Mouse (Mus musculus): ENCODE data around the gene Rd3. TPM values are rescaled to one million over a fixed set of nuclear protein-coding genes. Genes with fewer than 3 reads are reported as not detected.

The Rd3 gene
- total and polyA plus RNA-seq, 3 experiments, result not detected

- no peak for DNase-seq (ENCODE audit: low read depth, low spot score)
- TF ChIP-seq ELF1 (IDR thresholded peaks at IDR 0.05; ENCODE audit: low read depth, low read length) (no peak), CHD2 (IDR thresholded peaks at IDR 0.05; ENCODE audit: low read length) (no peak), HCFC1 (IDR thresholded peaks at IDR 0.05; ENCODE audit: low read depth, low read length) (no peak), POLR2AphosphoS5 (IDR thresholded peaks at IDR 0.05; ENCODE audit: borderline replicate concordance, low read depth, low read length) (no peak), ZKSCAN1 (IDR thresholded peaks at IDR 0.05; ENCODE audit: low read depth, low read length) (no peak), ZNF384 (IDR thresholded peaks at IDR 0.05; ENCODE audit: low read depth, low read length) (no peak)
- no peaks in the 10 kb centered on the region for H3K9me3 ChIP-seq (replicated peaks; ENCODE audit: insufficient read depth, low read length)
- no peak overlapping the region for H3K9ac ChIP-seq (ENCODE audit: control insufficient read depth, low read depth, low read length, poor library complexity, severe bottlenecking)
- peaks cover 13 to 18% of the 10 kb centered on the region in 2 experiments for H3K27me3 ChIP-seq (ENCODE audit: control insufficient read depth in 1 of 2, insufficient read depth in 2 of 2, low read length in 2 of 2)
- no peak overlapping the region for H3K4me3 ChIP-seq (ENCODE audit: control insufficient read depth in 1 of 2, insufficient read depth in 1 of 2, low read depth in 2 of 2, low read length in 2 of 2)
- no peaks in the 10 kb centered on the region for H3K79me2 ChIP-seq (ENCODE audit: control insufficient read depth, insufficient read depth, low read length, poor library complexity)
- H3K27ac ChIP-seq (ENCODE audit: control insufficient read depth, low read depth, low read length), result no peak overlapping the region
- H3K4me1 ChIP-seq (ENCODE audit: control insufficient read depth in 1 of 2, insufficient read depth in 2 of 2, low read length in 2 of 2), result no peaks in the 10 kb centered on the region; a peak in 1 of 4 replicates
- no peaks in the 10 kb centered on the region for H3K36me3 ChIP-seq (ENCODE audit: control insufficient read depth in 1 of 2, insufficient read depth in 2 of 2, low read length in 2 of 2)
These were observed 30.3 kb upstream of the Rd3 start for GRCm38 (mm10) chr1:191946835-191947234.

- TF ChIP-seq MAZ (IDR thresholded peaks at IDR 0.05; ENCODE audit: low read depth, low read length), result no peak
- no peak for TF ChIP-seq ZC3H11A (IDR thresholded peaks at IDR 0.05; ENCODE audit: low read depth, low read length)
- no peak for TF ChIP-seq BHLHE40 (IDR thresholded peaks at IDR 0.05; ENCODE audit: borderline replicate concordance, low read depth, low read length)
- no peak for TF ChIP-seq KAT2A (conservative IDR thresholded peaks at IDR 0.05; ENCODE audit: low read depth, low read length)
- no peak for TF ChIP-seq E2F4 (IDR thresholded peaks at IDR 0.05; ENCODE audit: borderline replicate concordance, low read depth, low read length)
- no peak for TF ChIP-seq ZKSCAN1 (IDR thresholded peaks at IDR 0.05; ENCODE audit: low read depth, low read length)
- TF ChIP-seq NELFE (IDR thresholded peaks at IDR 0.05; ENCODE audit: low read depth, low read length), result no peak
- H3K4me1 ChIP-seq (ENCODE audit: control insufficient read depth in 1 of 2, insufficient read depth in 2 of 2, low read length in 2 of 2), result no peaks in the 10 kb centered on the region; a peak in 1 of 4 replicates
- H3K4me3 ChIP-seq (ENCODE audit: control insufficient read depth in 1 of 2, insufficient read depth in 1 of 2, low read depth in 2 of 2, low read length in 2 of 2), result no peak overlapping the region
- peaks cover 10 to 18% of the 10 kb centered on the region in 2 experiments for H3K27me3 ChIP-seq (ENCODE audit: control insufficient read depth in 1 of 2, insufficient read depth in 2 of 2, low read length in 2 of 2)
- H3K27ac ChIP-seq (ENCODE audit: control insufficient read depth, low read depth, low read length), result no peak overlapping the region
- H3K79me2 ChIP-seq (ENCODE audit: control insufficient read depth, insufficient read depth, low read length, poor library complexity), result no peaks in the 10 kb centered on the region
- H3K36me3 ChIP-seq (ENCODE audit: control insufficient read depth in 1 of 2, insufficient read depth in 2 of 2, low read length in 2 of 2), result no peaks in the 10 kb centered on the region
- H3K9ac ChIP-seq (ENCODE audit: control insufficient read depth, low read depth, low read length, poor library complexity, severe bottlenecking), result no peak overlapping the region
- no peaks in the 10 kb centered on the region for H3K9me3 ChIP-seq (replicated peaks; ENCODE audit: insufficient read depth, low read length)
- DNase-seq (ENCODE audit: low read depth, low spot score), result no peak
These were observed 29.4 kb upstream of the Rd3 start for GRCm38 (mm10) chr1:191947796-191948195.

- H3K9me3 ChIP-seq (replicated peaks; ENCODE audit: insufficient read depth, low read length), result no peaks in the 10 kb centered on the region
These were observed 28.6 kb upstream of the Rd3 start for GRCm38 (mm10) chr1:191948600-191948999.

More at GRCm38 (mm10) chr1:191948600-191948999, 28.6 kb upstream of the Rd3 start:
- no peaks in the 10 kb centered on the region; a peak in 1 of 4 replicates for H3K4me1 ChIP-seq (ENCODE audit: control insufficient read depth in 1 of 2, insufficient read depth in 2 of 2, low read length in 2 of 2)
- H3K27me3 ChIP-seq (ENCODE audit: control insufficient read depth in 1 of 2, insufficient read depth in 2 of 2, low read length in 2 of 2), result peaks cover 10 to 15% of the 10 kb centered on the region in 2 experiments
- no peak overlapping the region for H3K4me3 ChIP-seq (ENCODE audit: control insufficient read depth in 1 of 2, insufficient read depth in 1 of 2, low read depth in 2 of 2, low read length in 2 of 2)
- TF ChIP-seq TAL1 (IDR thresholded peaks at IDR 0.05; ENCODE audit: low read length), result no peak
- no peak for TF ChIP-seq ZMIZ1 (IDR thresholded peaks at IDR 0.05; ENCODE audit: low read depth, low read length)
- TF ChIP-seq NRF1 (IDR thresholded peaks at IDR 0.05; ENCODE audit: insufficient read depth, low read depth, low read length, poor library complexity, severe bottlenecking), result no peak
- TF ChIP-seq USF1 (IDR thresholded peaks at IDR 0.05; ENCODE audit: low read depth, low read length), result no peak
- TF ChIP-seq RCOR1 (IDR thresholded peaks at IDR 0.05; ENCODE audit: low read depth, low read length), result no peak
- TF ChIP-seq NELFE (IDR thresholded peaks at IDR 0.05; ENCODE audit: low read depth, low read length), result no peak
- H3K79me2 ChIP-seq (ENCODE audit: control insufficient read depth, insufficient read depth, low read length, poor library complexity), result no peaks in the 10 kb centered on the region
- DNase-seq (ENCODE audit: low read depth, low spot score), result no peak
- H3K27ac ChIP-seq (ENCODE audit: control insufficient read depth, low read depth, low read length), result no peak overlapping the region
- no peak overlapping the region for H3K9ac ChIP-seq (ENCODE audit: control insufficient read depth, low read depth, low read length, poor library complexity, severe bottlenecking)
- H3K36me3 ChIP-seq (ENCODE audit: control insufficient read depth in 1 of 2, insufficient read depth in 2 of 2, low read length in 2 of 2), result no peaks in the 10 kb centered on the region

Measured in MEL (cell line).